Mouse (Mus musculus): ENCODE results near the gene Crygd. TPM values are rescaled to one million over a fixed set of nuclear protein-coding genes. Genes with fewer than 3 reads are reported as not detected.
A peak's percentile ranks its signal among the peaks of the same experiment; 100 is the strongest.

The Crygd gene
- polyA plus RNA-seq (2012; ENCODE audit: insufficient read depth, low replicate concordance), result not detected in 2 replicates

GRCm38 (mm10) chr1:65063352-65063751, at the start of gene Crygd:
Gene Crygd, minus strand, starts transcription at chr1:65063452.
- Histone ChIP-seq H3K27me3 (replicated peaks) (no peaks in the 10 kb centered on the region), H3K9me3 (peaks cover 4% of the 10 kb centered on the region), H3K4me1 (no peaks in the 10 kb centered on the region), H3K36me3 (replicated peaks; ENCODE audit: low read length) (no peaks in the 10 kb centered on the region), H3K4me3 (replicated peaks) (no peak within 1 kb of the TSS)
- TF ChIP-seq GATA1 (IDR thresholded peaks at IDR 0.05; ENCODE audit: borderline replicate concordance, low read length) (no peak), FLI1 (IDR thresholded peaks at IDR 0.05; ENCODE audit: low read length) (no peak)

- Histone ChIP-seq H3K36me3 (replicated peaks; ENCODE audit: low read length) (no peaks in the 10 kb centered on the region), H3K9me3 (no peaks in the 10 kb centered on the region), H3K4me3 (replicated peaks) (peak overlapping the region; percentile 78), H3K27me3 (replicated peaks) (peaks cover 3% of the 10 kb centered on the region), H3K4me1 (peaks cover 32% of the 10 kb centered on the region)
- TF ChIP-seq FLI1 (IDR thresholded peaks at IDR 0.05; ENCODE audit: low read length), result no peak
- no peak for TF ChIP-seq GATA1 (IDR thresholded peaks at IDR 0.05; ENCODE audit: borderline replicate concordance, low read length)
Measured at GRCm38 (mm10) chr1:65112807-65113196, 49.5 kb upstream of the Crygd start.

GRCm38 (mm10) chr1:65112031-65112806, 49.0 kb upstream of the Crygd start:
- no peak for TF ChIP-seq GATA1 (IDR thresholded peaks at IDR 0.05; ENCODE audit: borderline replicate concordance, low read length)
- TF ChIP-seq FLI1 (IDR thresholded peaks at IDR 0.05; ENCODE audit: low read length), result no peak
- no peak overlapping the region for H3K4me3 ChIP-seq (replicated peaks)

GRCm38 (mm10) chr1:65109756-65110435, 46.6 kb upstream of the Crygd start:
- no peaks in the 10 kb centered on the region for H3K9me3 ChIP-seq
- H3K4me3 ChIP-seq (replicated peaks), result peak overlapping the region; percentile 8
- peaks cover 3% of the 10 kb centered on the region for H3K27me3 ChIP-seq (replicated peaks)
- peaks cover 34% of the 10 kb centered on the region for H3K4me1 ChIP-seq
- H3K36me3 ChIP-seq (replicated peaks; ENCODE audit: low read length), result no peaks in the 10 kb centered on the region
- TF ChIP-seq FLI1 (IDR thresholded peaks at IDR 0.05; ENCODE audit: low read length), result no peak
- no peak for TF ChIP-seq GATA1 (IDR thresholded peaks at IDR 0.05; ENCODE audit: borderline replicate concordance, low read length)

More at GRCm38 (mm10) chr1:65112031-65112806, 49.0 kb upstream of the Crygd start:
- Histone ChIP-seq H3K27me3 (replicated peaks) (peaks cover 3% of the 10 kb centered on the region), H3K9me3 (no peaks in the 10 kb centered on the region), H3K4me1 (peaks cover 34% of the 10 kb centered on the region), H3K36me3 (replicated peaks; ENCODE audit: low read length) (no peaks in the 10 kb centered on the region)

- Histone ChIP-seq H3K27me3 (replicated peaks) (peaks cover 5% of the 10 kb centered on the region), H3K4me3 (replicated peaks) (no peak overlapping the region), H3K36me3 (replicated peaks; ENCODE audit: low read length) (no peaks in the 10 kb centered on the region), H3K4me1 (peaks cover 34% of the 10 kb centered on the region), H3K9me3 (no peaks in the 10 kb centered on the region)
- TF ChIP-seq GATA1 (IDR thresholded peaks at IDR 0.05; ENCODE audit: borderline replicate concordance, low read length) (no peak), FLI1 (IDR thresholded peaks at IDR 0.05; ENCODE audit: low read length) (no peak)
Measured at GRCm38 (mm10) chr1:65109196-65109595, 45.9 kb upstream of the Crygd start.

GRCm38 (mm10) chr1:65107654-65108279, 44.5 kb upstream of the Crygd start:
- Histone ChIP-seq H3K4me3 (replicated peaks) (no peak overlapping the region), H3K4me1 (peaks cover 26% of the 10 kb centered on the region), H3K27me3 (replicated peaks) (peaks cover 5% of the 10 kb centered on the region), H3K9me3 (no peaks in the 10 kb centered on the region), H3K36me3 (replicated peaks; ENCODE audit: low read length) (no peaks in the 10 kb centered on the region)
- TF ChIP-seq GATA1 (IDR thresholded peaks at IDR 0.05; ENCODE audit: borderline replicate concordance, low read length) (no peak), FLI1 (IDR thresholded peaks at IDR 0.05; ENCODE audit: low read length) (no peak)

GRCm38 (mm10) chr1:65103273-65103672, 40.0 kb upstream of the Crygd start, which contains the start of gene Cryga:
Gene Cryga, minus strand, starts transcription at chr1:65103373.
- Histone ChIP-seq H3K36me3 (replicated peaks; ENCODE audit: low read length) (no peaks in the 10 kb centered on the region), H3K27me3 (replicated peaks) (peaks cover 2% of the 10 kb centered on the region), H3K4me3 (replicated peaks) (no peak within 1 kb of the TSS), H3K9me3 (no peaks in the 10 kb centered on the region), H3K4me1 (peaks cover 5% of the 10 kb centered on the region; the same call in 1 of the 2 replicates)
- TF ChIP-seq GATA1 (IDR thresholded peaks at IDR 0.05; ENCODE audit: borderline replicate concordance, low read length) (no peak), FLI1 (IDR thresholded peaks at IDR 0.05; ENCODE audit: low read length) (no peak)

GRCm38 (mm10) chr1:65096953-65097352, 33.7 kb upstream of the Crygd start:
- no peaks in the 10 kb centered on the region for H3K4me1 ChIP-seq
- H3K4me3 ChIP-seq (replicated peaks), result no peak overlapping the region
- no peak for TF ChIP-seq FLI1 (IDR thresholded peaks at IDR 0.05; ENCODE audit: low read length)
- no peak for TF ChIP-seq GATA1 (IDR thresholded peaks at IDR 0.05; ENCODE audit: borderline replicate concordance, low read length)
- H3K27me3 ChIP-seq (replicated peaks), result peaks cover 2% of the 10 kb centered on the region
- peaks cover 3% of the 10 kb centered on the region; the same call in 1 of the 2 replicates for H3K9me3 ChIP-seq
- H3K36me3 ChIP-seq (replicated peaks; ENCODE audit: low read length), result no peaks in the 10 kb centered on the region

- Histone ChIP-seq H3K27me3 (replicated peaks) (peaks cover 2% of the 10 kb centered on the region), H3K36me3 (replicated peaks; ENCODE audit: low read length) (no peaks in the 10 kb centered on the region), H3K4me1 (peaks cover 6% of the 10 kb centered on the region), H3K9me3 (peaks cover 3% of the 10 kb centered on the region; the same call in 1 of the 2 replicates), H3K4me3 (replicated peaks) (no peak overlapping the region)
- TF ChIP-seq GATA1 (IDR thresholded peaks at IDR 0.05; ENCODE audit: borderline replicate concordance, low read length), result no peak
- TF ChIP-seq FLI1 (IDR thresholded peaks at IDR 0.05; ENCODE audit: low read length), result no peak
Measured at GRCm38 (mm10) chr1:65091566-65091965, 28.3 kb upstream of the Crygd start.

Measured in megakaryocyte, embryonic 14.5 days (primary cell).